Mouse (Mus musculus) E14TG2a.4 (cell line): ENCODE data around the gene Ccdc106.

Experiments used
- H3K27me3 ChIP-seq: 2 replicates; pipeline ENCODE4 v1.6.1; 2014; ENCODE audit warnings: low read length, control low read depth; ENCODE audit not compliant: insufficient read depth
- H3K36me3 ChIP-seq: 2 replicates; pipeline ENCODE4 v1.6.1; 2014; ENCODE audit warnings: low read length, control low read depth; ENCODE audit not compliant: insufficient read depth
- H3K4me1 ChIP-seq: replicated peaks from 2 replicates; pipeline ENCODE4 v1.6.1; 2014; ENCODE audit warnings: low read depth, low read length, control low read depth
- H3K4me3 ChIP-seq: replicated peaks from 2 replicates; pipeline ENCODE4 v1.5.1; 2014; ENCODE audit warnings: mild to moderate bottlenecking, low read length
- H3K9me3 ChIP-seq: 2 replicates; pipeline ENCODE4 v1.6.1; 2014; ENCODE audit warnings: low read length, control low read depth
- CTCF ChIP-seq: conservative IDR thresholded peaks from 2 replicates; pipeline ENCODE4 v1.5.1; 2014; ENCODE audit warnings: low read length
- NANOG ChIP-seq: IDR thresholded peaks from 2 replicates; pipeline ENCODE4 v1.6.1; 2014; ENCODE audit warnings: borderline replicate concordance, low read length, mixed read lengths
- POU5F1 ChIP-seq: IDR thresholded peaks from 2 replicates; pipeline ENCODE4 v1.6.1; 2014; ENCODE audit warnings: low read length, borderline replicate concordance

The Ccdc106 gene

GRCm38 (mm10) chr7:5086921-5087440 is 66.6 kb downstream of the Ccdc106 start:
- Histone ChIP-seq H3K27me3 (no peaks in the 10 kb centered on the region), H3K9me3 (no peaks in the 10 kb centered on the region), H3K4me3 (no peak overlapping the region), H3K4me1 (peaks cover 52% of the 10 kb centered on the region), H3K36me3 (peaks cover 94% of the 10 kb centered on the region)
- no peak for TF ChIP-seq POU5F1

GRCm38 (mm10) chr7:5087886-5088285 is 67.5 kb downstream of the Ccdc106 start:
- H3K27me3 ChIP-seq: no peaks in the 10 kb centered on the region
- H3K4me1 ChIP-seq: peaks cover 56% of the 10 kb centered on the region
- no peaks in the 10 kb centered on the region for H3K9me3 ChIP-seq
- TF ChIP-seq NANOG (no peak), CTCF (no peak), POU5F1 (no peak)
- H3K4me3 ChIP-seq: no peak overlapping the region
- peaks cover 97% of the 10 kb centered on the region for H3K36me3 ChIP-seq

GRCm38 (mm10) chr7:5089853-5090252 is 69.5 kb downstream of the Ccdc106 start:
- TF ChIP-seq NANOG (no peak), POU5F1 (no peak), CTCF (no peak)
- Histone ChIP-seq H3K9me3 (no peaks in the 10 kb centered on the region), H3K36me3 (peaks cover 97% of the 10 kb centered on the region), H3K27me3 (no peaks in the 10 kb centered on the region), H3K4me1 (peaks cover 58% of the 10 kb centered on the region), H3K4me3 (no peak overlapping the region)

- H3K4me1 ChIP-seq: peaks cover 64% of the 10 kb centered on the region
- H3K27me3 ChIP-seq: no peaks in the 10 kb centered on the region
- H3K9me3 ChIP-seq: no peaks in the 10 kb centered on the region
- H3K36me3 ChIP-seq: peaks cover 97% of the 10 kb centered on the region
- H3K4me3 ChIP-seq: no peak overlapping the region
- TF ChIP-seq POU5F1: no peak
- no peak for TF ChIP-seq NANOG
- no peak for TF ChIP-seq CTCF
Observed at GRCm38 (mm10) chr7:5091008-5091728, 70.8 kb downstream of the Ccdc106 start.

GRCm38 (mm10) chr7:5092381-5092780 is 72.0 kb downstream of the Ccdc106 start:
- Histone ChIP-seq H3K27me3 (no peaks in the 10 kb centered on the region), H3K9me3 (no peaks in the 10 kb centered on the region), H3K36me3 (peaks cover 95% of the 10 kb centered on the region), H3K4me1 (peaks cover 75% of the 10 kb centered on the region), H3K4me3 (no peak overlapping the region)
- TF ChIP-seq NANOG (no peak), CTCF (no peak), POU5F1 (no peak)

GRCm38 (mm10) chr7:5092831-5093510 is 72.6 kb downstream of the Ccdc106 start:
- no peaks in the 10 kb centered on the region for H3K27me3 ChIP-seq
- no peaks in the 10 kb centered on the region for H3K9me3 ChIP-seq
- H3K4me1 ChIP-seq: peaks cover 75% of the 10 kb centered on the region
- no peak overlapping the region for H3K4me3 ChIP-seq
- no peak for TF ChIP-seq POU5F1
- TF ChIP-seq CTCF: no peak
- no peak for TF ChIP-seq NANOG
- peaks cover 95% of the 10 kb centered on the region for H3K36me3 ChIP-seq

GRCm38 (mm10) chr7:5098769-5099168 is 78.4 kb downstream of the Ccdc106 start:
- Histone ChIP-seq H3K9me3 (no peaks in the 10 kb centered on the region), H3K27me3 (no peaks in the 10 kb centered on the region), H3K36me3 (peaks cover 54% of the 10 kb centered on the region), H3K4me3 (no peak overlapping the region), H3K4me1 (peaks cover 61% of the 10 kb centered on the region)
- TF ChIP-seq CTCF: no peak
- no peak for TF ChIP-seq NANOG
- TF ChIP-seq POU5F1: no peak

GRCm38 (mm10) chr7:5099796-5100195 is 79.4 kb downstream of the Ccdc106 start:
- no peak for TF ChIP-seq CTCF
- TF ChIP-seq POU5F1: no peak
- no peak for TF ChIP-seq NANOG
- Histone ChIP-seq H3K36me3 (peaks cover 44% of the 10 kb centered on the region), H3K9me3 (no peaks in the 10 kb centered on the region), H3K27me3 (no peaks in the 10 kb centered on the region), H3K4me3 (no peak overlapping the region), H3K4me1 (peaks cover 52% of the 10 kb centered on the region)

GRCm38 (mm10) chr7:5101066-5101663 is 80.8 kb downstream of the Ccdc106 start:
- Histone ChIP-seq H3K9me3 (no peaks in the 10 kb centered on the region), H3K4me3 (no peak overlapping the region), H3K36me3 (peaks cover 30% of the 10 kb centered on the region), H3K27me3 (no peaks in the 10 kb centered on the region), H3K4me1 (peaks cover 39% of the 10 kb centered on the region)
- TF ChIP-seq CTCF (no peak), NANOG (no peak), POU5F1 (no peak)
